Mouse (Mus musculus) embryonic facial prominence, embryonic 12.5 days (tissue): Measurements from ENCODE around the gene Amd1. TPM values are rescaled to one million over a fixed set of nuclear protein-coding genes. Genes with fewer than 3 reads are reported as not detected.

Source experiments
- ATAC-seq: fragments of 200-750 bp; cut with Nextera tagmentation; 2 replicates; pipeline ENCODE4 v1.8.0; 2017; ENCODE audit not compliant: insufficient number of reproducible peaks, insufficient read depth, low FRiP score, low TSS enrichment
- H3K27ac ChIP-seq: fragments of 300-500 bp; sonication (generic); 2 replicates; pipeline ENCODE4 v1.5.1; 2016; ENCODE audit warnings: mild to moderate bottlenecking
- H3K27me3 ChIP-seq: fragments of 300-500 bp; sonication (generic); 2 replicates; pipeline ENCODE4 v1.6.1; 2016; ENCODE audit warnings: mild to moderate bottlenecking, moderate library complexity
- H3K36me3 ChIP-seq: fragments of 300-500 bp; sonication (generic); 2 replicates; pipeline ENCODE4 v1.6.1; 2016; ENCODE audit warnings: mild to moderate bottlenecking
- H3K4me1 ChIP-seq: fragments of 300-500 bp; sonication (generic); 2 replicates; pipeline ENCODE4 v1.6.1; 2016
- H3K4me2 ChIP-seq: fragments of 300-500 bp; sonication (generic); replicated peaks from 2 replicates; pipeline ENCODE4 v1.6.1; 2016; ENCODE audit warnings: mild to moderate bottlenecking, moderate library complexity
- H3K4me3 ChIP-seq: fragments of 300-500 bp; sonication (generic); 2 replicates; pipeline ENCODE4 v1.5.1; 2016; ENCODE audit warnings: mild to moderate bottlenecking
- H3K9ac ChIP-seq: fragments of 300-500 bp; sonication (generic); 2 replicates; pipeline ENCODE4 v1.6.1; 2016; ENCODE audit warnings: mild to moderate bottlenecking, moderate library complexity
- H3K9me3 ChIP-seq: fragments of 300-500 bp; sonication (generic); 2 replicates; pipeline ENCODE4 v1.6.1; 2016; ENCODE audit warnings: mild to moderate bottlenecking, moderate library complexity
- WGBS: fragments of 180-500 bp; shearing (Covaris S2); methylation state at CpG from one replicate; pipeline ENCODE4 v1.1.7; 2016; 5-methylcytosine and 5-hydroxymethylcytosine counted together
- polyA plus RNA-seq: library from polyadenylated mRNA; unstranded; fragments of >200 nt; fragmentation: Nextera tagmentation; extraction: Ambion mirVana; gene quantifications from 2 replicates; pipeline ENCODE4 v1.2.1, GENCODE M21; 2016

Amd1 gene
- polyA plus RNA-seq, 1 experiment from 2014 or later = 65.4 TPM

DNA sequence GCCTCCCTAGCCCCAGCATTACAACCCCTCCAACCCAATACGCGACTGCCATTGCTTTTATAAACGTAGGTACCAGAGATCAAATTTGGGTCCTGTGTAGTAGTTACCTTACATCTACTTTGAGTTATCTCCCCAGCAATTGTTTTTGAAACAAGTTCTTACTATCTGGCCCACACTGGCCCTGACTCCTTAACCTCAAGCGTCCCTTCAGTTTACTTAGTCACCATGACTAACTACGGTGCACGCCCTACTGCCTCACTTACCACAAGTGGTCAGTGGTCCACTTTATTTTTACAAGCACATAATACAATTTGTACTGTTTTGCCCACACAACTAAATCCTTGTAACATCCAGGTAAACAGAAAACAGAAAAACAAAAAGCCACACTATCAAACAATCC lies 9.3 kb downstream of the Amd1 start:
- WGBS = 92% methylated on average over 6 of the region's 6 CpGs
- ATAC-seq = no peak
- peaks cover 29% of the 10 kb centered on the region for H3K36me3 ChIP-seq

GRCm38 (mm10) chr10:40286767-40287166 lies 15.2 kb downstream of the Amd1 start:
- Histone ChIP-seq H3K4me3 (no peak overlapping the region), H3K36me3 (peaks cover 42% of the 10 kb centered on the region), H3K4me1 (no peaks in the 10 kb centered on the region), H3K27me3 (no peaks in the 10 kb centered on the region), H3K9ac (no peak overlapping the region), H3K27ac (no peak overlapping the region), H3K9me3 (no peaks in the 10 kb centered on the region), H3K4me2 (no peak overlapping the region)
- 86% methylated on average over 1 of the region's 1 CpGs for WGBS
- no peak for ATAC-seq

More for the DNA sequence above, 9.3 kb downstream of the Amd1 start:
- Histone ChIP-seq H3K9me3 (no peaks in the 10 kb centered on the region), H3K27me3 (no peaks in the 10 kb centered on the region), H3K4me2 (no peak overlapping the region), H3K27ac (no peak overlapping the region), H3K4me3 (no peak overlapping the region), H3K4me1 (no peaks in the 10 kb centered on the region), H3K9ac (no peak overlapping the region)

DNA sequence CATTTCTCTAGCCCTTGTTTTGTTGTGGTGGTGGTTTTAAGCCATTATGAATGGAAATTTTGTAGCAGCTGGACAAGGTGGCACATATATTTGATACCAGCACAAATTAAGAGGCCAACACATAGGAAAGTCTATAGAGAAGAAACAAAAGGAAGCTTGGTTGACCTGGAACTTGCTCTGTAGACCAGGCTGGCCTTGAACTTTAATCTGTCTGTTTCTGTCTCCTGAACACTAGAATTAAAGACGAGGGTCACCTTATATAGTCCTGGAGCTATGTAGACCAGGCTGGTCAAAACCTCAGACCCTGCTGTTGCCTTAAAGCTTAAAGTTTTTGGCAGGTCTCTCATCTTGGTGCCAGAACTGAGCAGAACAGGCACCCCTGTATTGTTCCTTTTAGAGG lies 16.4 kb downstream of the Amd1 start:
- 90% methylated on average over 1 of the region's 1 CpGs for WGBS
- H3K27ac ChIP-seq = no peak overlapping the region
- H3K9ac ChIP-seq = no peak overlapping the region
- no peak overlapping the region for H3K4me2 ChIP-seq
- ATAC-seq = no peak
- peaks cover 30% of the 10 kb centered on the region for H3K36me3 ChIP-seq
- H3K27me3 ChIP-seq = no peaks in the 10 kb centered on the region
- no peaks in the 10 kb centered on the region for H3K4me1 ChIP-seq
- no peak overlapping the region for H3K4me3 ChIP-seq
- no peaks in the 10 kb centered on the region for H3K9me3 ChIP-seq

- H3K36me3 ChIP-seq = peaks cover 28% of the 10 kb centered on the region
- no peak for ATAC-seq
- no peaks in the 10 kb centered on the region for H3K27me3 ChIP-seq
- no peaks in the 10 kb centered on the region for H3K9me3 ChIP-seq
- no peaks in the 10 kb centered on the region for H3K4me1 ChIP-seq
- H3K27ac ChIP-seq = no peak overlapping the region
- no peak overlapping the region for H3K9ac ChIP-seq
- WGBS = 88% methylated on average over 3 of the region's 3 CpGs
- H3K4me3 ChIP-seq = no peak overlapping the region
- H3K4me2 ChIP-seq = no peak overlapping the region
These were observed 17.0 kb downstream of the Amd1 start for GRCm38 (mm10) chr10:40284997-40285396.

GRCm38 (mm10) chr10:40284179-40284831 lies 17.7 kb downstream of the Amd1 start:
- H3K4me1 ChIP-seq = no peaks in the 10 kb centered on the region
- 91% methylated on average over 10 of the region's 10 CpGs for WGBS
- H3K4me3 ChIP-seq = no peak overlapping the region
- H3K9ac ChIP-seq = no peak overlapping the region
- no peaks in the 10 kb centered on the region for H3K27me3 ChIP-seq
- no peak overlapping the region for H3K27ac ChIP-seq
- no peaks in the 10 kb centered on the region for H3K9me3 ChIP-seq
- ATAC-seq = no peak
- no peak overlapping the region for H3K4me2 ChIP-seq
- peaks cover 25% of the 10 kb centered on the region for H3K36me3 ChIP-seq

DNA sequence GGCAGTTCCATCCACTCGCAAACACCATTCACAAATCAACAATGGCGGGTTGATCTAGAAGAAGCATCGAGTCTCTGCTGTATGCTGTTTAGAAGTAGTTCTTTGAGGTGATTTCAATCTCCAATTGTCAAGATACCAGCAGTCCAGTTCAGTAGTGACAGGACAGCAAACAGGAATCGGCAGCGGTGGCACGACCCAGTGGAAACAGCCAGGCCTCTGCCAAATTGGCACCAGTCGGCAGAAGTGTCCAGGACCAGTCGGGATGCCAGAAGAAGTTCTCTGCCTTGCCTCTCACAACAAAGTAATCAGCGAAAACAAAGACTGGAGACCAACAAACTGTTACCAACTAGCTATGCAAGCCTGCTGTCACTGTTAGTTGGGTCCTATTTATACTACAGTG lies 18.4 kb downstream of the Amd1 start:
- H3K4me2 ChIP-seq = no peak overlapping the region
- H3K27ac ChIP-seq = no peak overlapping the region
- 93% methylated on average over 9 of the region's 9 CpGs for WGBS
- H3K4me1 ChIP-seq = no peaks in the 10 kb centered on the region
- peaks cover 25% of the 10 kb centered on the region for H3K36me3 ChIP-seq
- ATAC-seq = no peak
- H3K27me3 ChIP-seq = no peaks in the 10 kb centered on the region
- no peak overlapping the region for H3K9ac ChIP-seq
- no peaks in the 10 kb centered on the region for H3K9me3 ChIP-seq
- H3K4me3 ChIP-seq = no peak overlapping the region

GRCm38 (mm10) chr10:40281565-40281964 lies 20.4 kb downstream of the Amd1 start:
- Histone ChIP-seq H3K4me2 (no peak overlapping the region), H3K36me3 (peaks cover 18% of the 10 kb centered on the region), H3K4me1 (no peaks in the 10 kb centered on the region), H3K4me3 (no peak overlapping the region), H3K9me3 (no peaks in the 10 kb centered on the region), H3K9ac (no peak overlapping the region), H3K27ac (no peak overlapping the region), H3K27me3 (no peaks in the 10 kb centered on the region)
- ATAC-seq = no peak
- 97% methylated on average over 2 of the region's 2 CpGs for WGBS

DNA sequence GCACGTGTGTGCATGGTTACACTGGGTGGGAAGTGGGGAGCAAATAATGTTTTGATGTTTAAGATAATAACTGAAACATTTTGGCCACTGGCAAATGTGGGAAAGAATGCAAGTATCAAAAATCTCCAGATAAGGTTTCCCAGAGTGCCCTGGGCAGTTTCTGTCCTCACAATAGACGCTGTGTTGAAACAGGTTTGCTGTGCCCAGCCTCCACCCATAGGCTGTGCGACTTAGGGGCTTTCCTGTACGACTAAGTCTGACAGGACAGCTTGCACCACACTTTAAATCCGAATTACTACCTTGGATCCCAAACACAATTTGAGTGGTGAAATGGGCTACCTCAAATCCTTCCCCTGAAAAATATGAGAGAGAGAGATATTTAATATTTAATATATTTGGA lies 23.7 kb downstream of the Amd1 start:
- ATAC-seq = no peak
- no peak overlapping the region for H3K4me2 ChIP-seq
- H3K9me3 ChIP-seq = no peaks in the 10 kb centered on the region
- 36% methylated on average over 5 of the region's 5 CpGs for WGBS
- H3K27me3 ChIP-seq = no peaks in the 10 kb centered on the region
- no peak overlapping the region for H3K9ac ChIP-seq
- no peak overlapping the region for H3K4me3 ChIP-seq
- H3K4me1 ChIP-seq = no peaks in the 10 kb centered on the region
- H3K36me3 ChIP-seq = peaks cover 5% of the 10 kb centered on the region; the same call in 1 of the 2 replicates
- H3K27ac ChIP-seq = no peak overlapping the region

DNA sequence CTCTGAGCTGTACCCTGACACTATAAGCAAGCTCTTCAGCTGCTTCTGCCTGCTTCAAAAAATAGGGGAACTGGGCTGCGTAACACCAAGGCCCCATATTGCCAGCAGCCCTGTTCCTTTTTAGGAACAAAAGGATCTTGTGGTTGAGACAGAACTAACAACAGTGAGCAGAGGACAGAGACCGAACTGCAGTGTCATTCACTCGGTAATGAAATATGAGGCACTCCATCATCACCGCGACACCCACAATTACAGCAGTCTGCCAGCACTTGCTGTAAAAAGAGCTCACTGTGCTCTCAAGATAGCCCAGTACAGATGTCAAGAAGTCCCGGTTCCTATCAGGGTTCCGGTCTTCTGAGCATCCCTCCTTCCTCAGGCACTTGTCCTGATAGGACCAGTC lies 26.0 kb downstream of the Amd1 start:
- Histone ChIP-seq H3K9ac (no peak overlapping the region), H3K27me3 (no peaks in the 10 kb centered on the region), H3K4me1 (no peaks in the 10 kb centered on the region), H3K9me3 (no peaks in the 10 kb centered on the region), H3K4me3 (no peak overlapping the region), H3K36me3 (no peaks in the 10 kb centered on the region), H3K4me2 (no peak overlapping the region), H3K27ac (no peak overlapping the region)
- no peak for ATAC-seq
- 55% methylated on average over 7 of the region's 7 CpGs for WGBS

DNA sequence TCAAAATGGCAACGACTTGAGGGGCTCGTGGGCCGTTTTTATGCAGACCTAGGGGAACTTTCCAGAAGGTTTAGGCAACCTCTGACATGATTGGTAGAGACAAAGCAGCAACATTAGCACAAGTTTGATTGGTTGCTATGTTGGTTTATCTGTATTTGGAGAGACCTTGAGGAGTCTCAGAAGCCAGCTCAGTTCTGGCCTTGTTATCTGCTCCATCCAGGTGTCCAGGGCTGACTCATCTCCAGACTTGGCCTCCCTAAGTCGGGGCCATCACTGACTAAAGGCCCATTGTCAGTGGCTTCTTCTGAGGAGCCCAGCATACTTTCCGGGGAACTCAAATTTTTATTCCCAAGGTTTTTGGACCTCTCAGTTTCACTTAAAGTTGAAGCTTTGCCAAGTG lies 28.0 kb downstream of the Amd1 start:
- ATAC-seq = no peak
- WGBS = 70% methylated on average over 5 of the region's 5 CpGs
- no peaks in the 10 kb centered on the region for H3K9me3 ChIP-seq
- H3K36me3 ChIP-seq = no peaks in the 10 kb centered on the region
- no peaks in the 10 kb centered on the region for H3K27me3 ChIP-seq
- H3K9ac ChIP-seq = no peak overlapping the region
- no peaks in the 10 kb centered on the region for H3K4me1 ChIP-seq
- no peak overlapping the region for H3K4me2 ChIP-seq
- H3K4me3 ChIP-seq = no peak overlapping the region
- H3K27ac ChIP-seq = no peak overlapping the region

GRCm38 (mm10) chr10:40271216-40271615 lies 30.8 kb downstream of the Amd1 start:
- ATAC-seq = no peak
- WGBS = 82% methylated on average over 3 of the region's 3 CpGs
- H3K4me2 ChIP-seq = no peak overlapping the region
- H3K9ac ChIP-seq = no peak overlapping the region
- no peaks in the 10 kb centered on the region for H3K36me3 ChIP-seq
- H3K27me3 ChIP-seq = no peaks in the 10 kb centered on the region
- H3K9me3 ChIP-seq = no peaks in the 10 kb centered on the region
- no peak overlapping the region for H3K27ac ChIP-seq
- H3K4me1 ChIP-seq = no peaks in the 10 kb centered on the region
- no peak overlapping the region for H3K4me3 ChIP-seq

DNA sequence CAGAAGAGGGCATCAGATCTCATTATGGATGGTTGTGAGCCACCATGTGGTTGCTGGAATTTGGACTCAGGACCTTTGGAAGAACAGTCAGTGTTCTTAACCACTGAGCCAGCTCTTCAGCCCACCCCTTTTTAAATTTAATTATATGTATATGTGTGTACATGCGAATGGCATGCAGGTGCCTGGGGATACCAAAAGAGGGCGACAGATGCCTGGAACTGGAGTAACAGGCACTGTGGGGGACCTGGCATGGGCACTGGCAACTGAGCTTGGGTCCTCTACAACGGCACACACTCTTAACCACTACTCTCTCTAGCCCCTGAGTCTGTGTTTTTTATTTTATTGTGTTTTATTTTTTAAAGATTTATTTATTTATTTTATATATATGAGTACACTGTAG lies 37.1 kb downstream of the Amd1 start:
- no peak for ATAC-seq
- H3K4me2 ChIP-seq = no peak overlapping the region
- no peak overlapping the region for H3K9ac ChIP-seq

More for the DNA sequence above, 37.1 kb downstream of the Amd1 start:
- H3K9me3 ChIP-seq = no peaks in the 10 kb centered on the region
- peaks cover 5% of the 10 kb centered on the region; the same call in 1 of the 2 replicates for H3K4me1 ChIP-seq
- H3K36me3 ChIP-seq = no peaks in the 10 kb centered on the region
- H3K4me3 ChIP-seq = no peak overlapping the region
- H3K27ac ChIP-seq = no peak overlapping the region
- WGBS = 88% methylated on average over 3 of the region's 3 CpGs
- no peaks in the 10 kb centered on the region for H3K27me3 ChIP-seq
